Mouse (Mus musculus) thymus, adult 18-20 months (tissue): ENCODE results near the gene Mon2.

Source experiments
- DNase-seq, 2 experiments: peaks; one replicate each; pipeline ENCODE4 v3.0.0; 2022; ENCODE audit warnings: mixed read lengths in 2 of 2

The Mon2 gene

DNA sequence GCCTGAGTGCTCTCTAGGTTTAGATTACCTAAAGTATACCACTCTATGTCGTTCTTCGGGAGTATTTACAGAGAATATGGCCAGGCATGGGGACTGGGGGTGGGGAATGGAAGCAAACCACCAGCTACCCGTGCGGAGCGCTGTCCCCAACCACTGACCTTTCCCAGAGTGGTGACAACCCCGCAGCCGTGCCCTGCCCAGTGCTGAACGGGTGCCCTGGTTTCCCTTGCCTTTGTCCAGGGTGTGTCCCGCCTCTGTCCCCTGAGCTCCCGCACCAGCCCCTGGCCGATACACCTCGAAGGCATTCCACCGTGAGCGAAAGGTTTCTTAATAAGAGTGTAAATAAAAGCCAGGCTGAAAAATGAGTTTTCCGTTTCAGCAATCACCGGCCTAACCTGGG is 115.6 kb downstream of the Mon2 start:
- no peak for DNase-seq

DNA sequence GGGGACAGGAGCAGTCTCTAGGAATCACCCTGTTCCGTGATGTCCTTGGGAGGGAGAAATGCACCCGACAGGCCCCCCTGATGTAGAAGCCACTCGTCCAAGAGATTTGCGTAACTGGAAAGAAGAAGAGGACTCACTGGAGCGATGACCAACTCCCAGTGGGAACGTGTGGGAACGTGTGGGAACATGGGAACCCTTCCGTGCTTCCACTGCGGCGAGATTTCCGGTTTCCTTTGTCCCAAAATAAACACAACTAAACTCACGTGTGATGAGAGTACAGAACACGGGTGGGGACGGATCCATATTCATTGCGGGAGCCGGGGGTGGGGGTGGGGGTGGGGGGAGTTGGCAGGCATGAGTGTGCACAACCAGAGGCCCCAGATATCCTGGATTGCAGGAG is 116.1 kb downstream of the Mon2 start:
- no peak for DNase-seq

DNA sequence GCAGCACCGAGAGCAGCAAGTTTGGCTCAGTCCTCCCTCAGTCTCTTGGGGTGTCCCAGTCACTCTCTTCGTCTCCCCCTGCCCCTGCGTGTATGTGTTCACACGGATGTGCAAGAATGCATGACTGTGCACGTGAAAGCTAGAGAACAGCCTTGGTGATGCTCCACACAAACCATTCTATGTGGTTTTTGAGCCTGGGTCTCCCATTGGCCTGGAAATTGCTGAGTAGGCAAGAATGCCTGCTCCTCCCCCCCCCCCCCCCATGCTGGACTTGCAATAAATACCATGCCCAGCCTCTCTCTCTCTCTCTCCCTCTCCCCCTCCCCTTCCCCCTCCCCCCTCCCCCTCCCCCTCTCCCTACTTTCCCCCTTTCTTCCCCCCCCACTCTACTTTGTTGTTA is 117.6 kb downstream of the Mon2 start:
- DNase-seq = no peak

DNA sequence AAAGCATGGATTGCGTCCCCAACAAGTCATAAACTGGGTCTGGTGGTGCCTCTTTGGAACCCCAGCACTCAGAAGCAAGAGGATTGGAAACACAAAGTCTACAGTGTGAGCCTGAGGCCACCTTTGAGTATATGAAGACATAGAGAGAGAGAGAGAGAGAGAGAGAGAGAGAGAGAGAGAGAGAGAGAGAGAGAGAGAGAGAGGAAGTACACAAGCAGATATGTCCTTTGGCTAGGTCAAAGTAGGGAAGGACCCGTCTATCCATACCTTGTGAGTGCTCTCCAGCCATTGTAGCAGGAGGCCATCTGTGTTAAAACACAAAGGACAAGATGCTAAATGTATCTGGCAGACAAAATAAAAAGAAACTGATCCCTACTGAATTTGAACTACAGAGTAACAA is 118.4 kb downstream of the Mon2 start:
- no peak for DNase-seq

DNA sequence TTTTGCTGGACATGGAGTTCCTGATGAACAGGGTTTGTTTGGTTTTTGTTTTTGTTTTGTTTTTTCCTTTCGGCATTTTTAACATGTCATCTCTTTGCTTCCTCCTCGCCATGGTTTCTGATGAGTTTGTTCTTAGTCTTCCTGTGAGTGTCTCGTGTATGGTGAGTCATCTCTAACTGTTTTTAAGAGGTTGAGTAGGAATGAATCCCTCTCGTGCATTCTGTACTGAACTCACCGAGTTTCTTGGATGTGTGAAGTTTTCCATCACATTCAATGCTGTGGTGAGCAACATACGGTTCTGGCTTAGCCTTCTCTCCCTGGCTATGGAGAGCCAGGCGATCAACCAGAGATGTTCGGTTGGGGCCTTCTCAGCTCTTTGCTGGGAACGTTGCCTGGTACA is 122.7 kb downstream of the Mon2 start:
- DNase-seq = no peak

DNA sequence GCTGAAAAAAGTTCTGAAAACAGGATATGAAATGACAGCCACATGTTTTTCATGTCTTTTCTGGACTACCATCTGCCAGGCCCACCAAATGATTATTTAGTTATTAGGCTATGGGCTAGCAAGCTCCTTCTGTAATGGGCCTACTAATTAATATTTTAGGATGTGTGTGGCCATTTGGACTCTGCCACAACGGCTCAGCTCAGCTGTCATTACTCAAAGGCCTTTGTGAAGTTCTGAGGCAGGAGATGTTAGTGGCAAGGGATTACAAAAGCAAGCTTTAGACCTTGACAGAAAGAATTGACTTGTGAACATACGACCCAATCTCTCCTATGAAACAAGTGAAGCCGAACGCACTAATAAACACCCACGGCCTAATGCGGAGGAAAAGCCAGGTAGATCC is 125.3 kb downstream of the Mon2 start:
- DNase-seq = no peak

DNA sequence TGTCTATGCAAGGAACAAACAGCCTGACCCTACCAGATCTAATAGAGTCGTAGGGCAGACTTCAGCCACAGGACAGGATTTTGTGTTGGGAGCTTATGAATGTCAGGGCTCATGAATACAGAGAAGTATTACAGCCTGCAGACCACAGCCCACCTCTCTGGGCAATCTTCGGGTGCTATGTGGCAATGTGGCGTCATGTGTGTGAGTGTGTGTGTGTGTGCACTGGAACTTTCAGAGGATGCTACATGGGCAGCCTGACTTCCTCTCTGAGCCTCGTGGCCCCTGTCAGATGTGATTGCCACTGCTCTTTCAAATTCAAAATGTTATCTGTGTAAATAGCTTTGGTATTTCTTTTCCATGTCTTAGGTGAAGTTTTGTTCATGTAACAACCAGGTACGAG is 131.4 kb downstream of the Mon2 start:
- no peak for DNase-seq

DNA sequence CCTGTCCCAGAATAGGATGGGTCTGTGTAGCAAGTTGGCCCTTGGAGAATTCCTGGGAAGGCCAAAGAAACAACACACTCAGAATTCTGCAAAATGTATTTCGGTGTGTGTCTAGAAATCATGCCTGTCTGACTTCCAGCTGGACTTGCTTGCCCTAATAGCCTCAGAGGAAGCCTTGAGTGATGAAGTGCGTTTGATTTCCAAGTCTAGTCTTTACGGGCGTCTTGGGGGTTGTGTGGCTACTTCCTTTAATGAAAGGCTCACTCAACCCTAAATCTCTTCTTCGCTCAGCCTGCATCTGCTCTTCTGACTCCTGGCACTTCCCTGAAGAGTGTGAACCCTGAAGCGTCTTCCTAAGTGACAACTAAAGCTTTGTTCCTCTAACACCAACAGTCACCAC is 132.5 kb downstream of the Mon2 start:
- no peak for DNase-seq

DNA sequence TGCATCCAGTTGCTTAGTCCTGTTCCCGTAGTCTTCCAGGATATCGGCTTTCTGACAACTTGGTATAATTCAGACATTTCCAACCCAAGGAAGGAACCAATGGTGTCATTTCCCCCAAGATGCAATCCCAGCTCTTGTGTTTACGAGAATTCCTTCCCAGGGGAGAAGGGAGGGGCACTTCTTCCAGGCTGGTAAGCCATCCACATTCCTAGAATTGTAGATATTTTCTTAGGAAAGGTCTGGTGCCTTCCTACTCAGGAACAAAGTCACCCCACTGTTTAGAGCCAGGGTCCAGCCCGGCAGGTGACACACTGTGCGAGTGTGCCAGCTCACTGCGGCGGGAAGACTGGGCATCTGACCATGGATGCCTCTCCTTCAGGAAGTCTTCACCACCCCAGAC is 133.5 kb downstream of the Mon2 start:
- no peak for DNase-seq
